Mouse (Mus musculus): ENCODE results near the gene Larp6. TPM values are rescaled to one million over a fixed set of nuclear protein-coding genes. Genes with fewer than 3 reads are reported as not detected.

The Larp6 gene
- total RNA-seq, 2 experiments from 2014 or later, result 1.00 to 1.6 TPM

- DNase-seq, result no peak
- intact Hi-C loops (cut with DNase I), result no loop called here
Measured at GRCm38 (mm10) chr9:60713616-60714015, 827 bp downstream of the Larp6 start.

GRCm38 (mm10) chr9:60714191-60714590 is 1.4 kb downstream of the Larp6 start:
- intact Hi-C loops (cut with DNase I), result no loop called here
- peak; percentile 20 to 32 for DNase-seq

GRCm38 (mm10) chr9:60715271-60715670 is 2.5 kb downstream of the Larp6 start:
- intact Hi-C loops (cut with DNase I), result loop anchor here (5.0 kb wide), 1 partner anchor 142 kb away; no protein-coding TSS in a partner anchor
- DNase-seq, result no peak

- intact Hi-C loops (cut with DNase I), result loop anchor here (5.0 kb wide), 1 partner anchor 141 kb away; no protein-coding TSS in a partner anchor
- peak in 1 of 2 experiments; percentile 11 for DNase-seq
Measured at GRCm38 (mm10) chr9:60715828-60716227, 3.0 kb downstream of the Larp6 start.

GRCm38 (mm10) chr9:60718284-60718683 is 5.5 kb downstream of the Larp6 start:
- intact Hi-C loops (cut with DNase I), result loop anchor here (1.0 to 5.0 kb wide), 2 partner anchors 26 to 139 kb away; no protein-coding TSS in a partner anchor
- peak; percentile 62 to 77 for DNase-seq

GRCm38 (mm10) chr9:60719687-60720086 is 6.9 kb downstream of the Larp6 start:
- DNase-seq, result no peak
- intact Hi-C loops (cut with DNase I), result loop anchor here (5.0 kb wide), 1 partner anchor 138 kb away; no protein-coding TSS in a partner anchor

- intact Hi-C loops (cut with DNase I), result no loop called here
- no peak for DNase-seq
Measured at GRCm38 (mm10) chr9:60724968-60725367, 12.2 kb downstream of the Larp6 start.

GRCm38 (mm10) chr9:60734321-60734720 is 21.5 kb downstream of the Larp6 start:
- no peak for DNase-seq
- intact Hi-C loops (cut with DNase I), result no loop called here

- intact Hi-C loops (cut with DNase I), result no loop called here
Measured at GRCm38 (mm10) chr9:60739126-60739525, 26.3 kb downstream of the Larp6 start.

GRCm38 (mm10) chr9:60741436-60741835 is 28.6 kb downstream of the Larp6 start:
- DNase-seq, result peak; percentile 34 to 44
- intact Hi-C loops (cut with DNase I), result loop anchor here (10.0 kb wide), 1 partner anchor 497 kb away; no protein-coding TSS in a partner anchor

More at GRCm38 (mm10) chr9:60739126-60739525, 26.3 kb downstream of the Larp6 start:
- DNase-seq, result no peak

GRCm38 (mm10) chr9:60742516-60742915 is 29.7 kb downstream of the Larp6 start:
- peak; percentile 36 to 51 for DNase-seq
- intact Hi-C loops (cut with DNase I), result loop anchor here (10.0 kb wide), 1 partner anchor 498 kb away; no protein-coding TSS in a partner anchor

- intact Hi-C loops (cut with DNase I), result loop anchor here (10.0 kb wide), 1 partner anchor 499 kb away; no protein-coding TSS in a partner anchor
Measured at GRCm38 (mm10) chr9:60743180-60743900, 30.6 kb downstream of the Larp6 start.

GRCm38 (mm10) chr9:60744171-60744969 is 31.6 kb downstream of the Larp6 start:
- intact Hi-C loops (cut with DNase I), result loop anchor here (1.0 to 10.0 kb wide), 2 partner anchors 26 to 500 kb away; no protein-coding TSS in a partner anchor
- DNase-seq, result peak; percentile 57 to 71

More at GRCm38 (mm10) chr9:60743180-60743900, 30.6 kb downstream of the Larp6 start:
- peak; percentile 45 to 60 for DNase-seq

GRCm38 (mm10) chr9:60744971-60745370 is 32.2 kb downstream of the Larp6 start:
- DNase-seq, result no peak
- intact Hi-C loops (cut with DNase I), result loop anchor here (1.0 to 10.0 kb wide), 2 partner anchors 27 to 500 kb away; no protein-coding TSS in a partner anchor

GRCm38 (mm10) chr9:60746561-60746960 is 33.8 kb downstream of the Larp6 start:
- intact Hi-C loops (cut with DNase I), result loop anchor here (10.0 kb wide), 1 partner anchor 502 kb away; no protein-coding TSS in a partner anchor
- DNase-seq, result no peak

- no peak for DNase-seq
- intact Hi-C loops (cut with DNase I), result loop anchor here (10.0 kb wide), 1 partner anchor 503 kb away; no protein-coding TSS in a partner anchor
Measured at GRCm38 (mm10) chr9:60747672-60748071, 34.9 kb downstream of the Larp6 start.

GRCm38 (mm10) chr9:60748191-60748590 is 35.4 kb downstream of the Larp6 start:
- intact Hi-C loops (cut with DNase I), result loop anchor here (10.0 kb wide), 1 partner anchor 503 kb away; no protein-coding TSS in a partner anchor
- no peak for DNase-seq

- intact Hi-C loops (cut with DNase I), result loop anchor here (10.0 kb wide), 1 partner anchor 504 kb away; no protein-coding TSS in a partner anchor
- DNase-seq, result no peak
Measured at GRCm38 (mm10) chr9:60749105-60749504, 36.3 kb downstream of the Larp6 start.

- intact Hi-C loops (cut with DNase I), result no loop called here
- DNase-seq, result no peak
Measured at GRCm38 (mm10) chr9:60751098-60751497, 38.3 kb downstream of the Larp6 start.

- DNase-seq, result no peak
- intact Hi-C loops (cut with DNase I), result no loop called here
Measured at GRCm38 (mm10) chr9:60751971-60752370, 39.2 kb downstream of the Larp6 start.
